Mouse (Mus musculus) midbrain, postnatal 0 days (tissue): ENCODE measurements at regions not wholly inside any gene's neighbourhood (a gene's known extent, or its start where the extent isn't known, plus 50 kb on each side); places are given as distances from the start of the nearest gene placed in this dataset.

Experiments used
- ATAC-seq: fragments of 200-750 bp; cut with Nextera tagmentation; 2 replicates; pipeline ENCODE4 v1.8.0; 2017; ENCODE audit warnings: moderate number of reproducible peaks, mild to moderate bottlenecking, moderate TSS enrichment, moderate library complexity; ENCODE audit not compliant: low FRiP score
- DNase-seq: peaks from one replicate; pipeline ENCODE4 v3.0.0-alpha.2; 2015; ENCODE audit warnings: low spot score
- H3K27ac ChIP-seq: fragments of 300-500 bp; sonication (generic); 2 replicates; pipeline ENCODE4 v1.5.1; 2014; ENCODE audit warnings: low read depth, mild to moderate bottlenecking, low read length, mixed read lengths
- H3K27me3 ChIP-seq: fragments of 300-500 bp; sonication (generic); 2 replicates; pipeline ENCODE4 v1.6.1; 2014; ENCODE audit warnings: low read length, control low read depth, mixed read lengths; ENCODE audit not compliant: insufficient read depth
- H3K36me3 ChIP-seq: fragments of 300-500 bp; sonication (generic); 2 replicates; pipeline ENCODE4 v1.6.1; 2014; ENCODE audit warnings: low read length, control low read depth, mixed read lengths; ENCODE audit not compliant: insufficient read depth
- H3K4me1 ChIP-seq: fragments of 300-500 bp; sonication (generic); 2 replicates; pipeline ENCODE4 v1.6.1; 2014; ENCODE audit warnings: mild to moderate bottlenecking, control low read depth, antibody characterized with exemption, low read length, mixed read lengths; ENCODE audit not compliant: insufficient read depth
- H3K4me2 ChIP-seq: fragments of 300-500 bp; sonication (generic); 2 replicates; pipeline ENCODE4 v1.6.1; 2014; ENCODE audit warnings: low read depth, mild to moderate bottlenecking, low read length, mixed read lengths; ENCODE audit not compliant: poor library complexity, severe bottlenecking
- H3K4me3 ChIP-seq: fragments of 300-500 bp; sonication (generic); 2 replicates; pipeline ENCODE4 v1.5.1; 2014; ENCODE audit warnings: low read depth, mild to moderate bottlenecking, low read length, moderate library complexity
- H3K9ac ChIP-seq: fragments of 300-500 bp; sonication (generic); replicated peaks from 2 replicates; pipeline ENCODE4 v1.6.1; 2014; ENCODE audit warnings: mild to moderate bottlenecking, low read length, moderate library complexity, mixed read lengths; ENCODE audit not compliant: poor library complexity, severe bottlenecking
- H3K9me3 ChIP-seq: fragments of 300-500 bp; sonication (generic); 2 replicates; pipeline ENCODE4 v1.6.1; 2016; ENCODE audit warnings: low read length, control low read depth
- CTCF ChIP-seq: IDR thresholded peaks from 2 replicates; pipeline ENCODE4 v1.5.1; 2016; ENCODE audit warnings: antibody characterized with exemption, mild to moderate bottlenecking
- WGBS: fragments of 180-500 bp; shearing (Covaris S2); extraction: QIAGEN DNeasy Blood & Tissue Kit; methylation state at CpG from one replicate; pipeline ENCODE4 v1.1.7; 2014; 5-methylcytosine and 5-hydroxymethylcytosine counted together

DNA sequence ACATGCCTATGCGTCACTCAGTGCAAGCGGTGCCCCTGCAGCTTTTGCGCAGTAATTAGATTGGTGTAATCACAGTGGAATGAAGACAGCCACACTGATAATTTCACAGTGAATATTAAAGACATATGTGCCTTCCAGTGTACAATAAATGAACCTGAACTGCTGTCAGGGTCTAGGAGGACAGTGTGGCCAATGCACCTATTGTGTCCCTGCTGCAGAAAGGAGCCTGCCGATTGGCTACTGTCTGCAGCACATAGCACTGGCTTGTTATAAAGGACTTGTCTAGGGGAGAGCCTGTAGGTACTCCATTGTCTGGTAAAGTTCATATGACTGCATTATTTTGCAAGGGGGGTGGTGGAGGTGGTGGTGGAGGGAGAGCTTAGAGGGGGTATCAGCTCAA, 222.5 kb downstream of the Usp25 start:
- TF ChIP-seq CTCF, result no peak
- 23% methylated on average over 4 of the region's 4 CpGs for WGBS
- peak; percentile 89 for ATAC-seq

GRCm38 (mm10) chr16:77235449-77235848, 221.9 kb downstream of the Usp25 start:
- DNase-seq (peak; percentile 20), ATAC-seq (no peak)
- no peaks in the 10 kb centered on the region for H3K9me3 ChIP-seq
- H3K4me1 ChIP-seq, result no peaks in the 10 kb centered on the region
- no peaks in the 10 kb centered on the region for H3K27me3 ChIP-seq
- H3K27ac ChIP-seq, result peak overlapping the region; percentile 94
- H3K36me3 ChIP-seq, result no peaks in the 10 kb centered on the region
- TF ChIP-seq CTCF, result no peak
- peak overlapping the region; percentile 64 for H3K4me2 ChIP-seq
- peak overlapping the region; percentile 74; the same call in 1 of the 2 replicates for H3K9ac ChIP-seq
- H3K4me3 ChIP-seq, result peak overlapping the region; percentile 36
- 25% methylated on average over 5 of the region's 5 CpGs for WGBS

More for the DNA sequence above, 222.5 kb downstream of the Usp25 start:
- DNase-seq, result peak; percentile 85
- Histone ChIP-seq H3K36me3 (no peaks in the 10 kb centered on the region), H3K4me2 (peak overlapping the region; percentile 64), H3K9me3 (no peaks in the 10 kb centered on the region), H3K4me3 (peak overlapping the region; percentile 36), H3K9ac (peak overlapping the region; percentile 74), H3K27ac (peak overlapping the region; percentile 94), H3K27me3 (no peaks in the 10 kb centered on the region), H3K4me1 (no peaks in the 10 kb centered on the region)
